Mouse (Mus musculus): Measurements from ENCODE around the gene Vmn2r59. TPM values are rescaled to one million over a fixed set of nuclear protein-coding genes. Genes with fewer than 3 reads are reported as not detected.
"Not testable (repeated sequence)": the region's sequence is repeated elsewhere in the genome, so short reads cannot be mapped to it uniquely, and the experiment has no call there.

Vmn2r59 gene
- not detected for total RNA-seq (2021)
- long read RNA-seq: 0 reads

GRCm38 (mm10) chr7:42058923-42059322 is at the start of gene Vmn2r59:
TSS of gene Vmn2r59 (minus strand) at chr7:42059023.
- no peak for DNase-seq (ENCODE audit: low spot score in 2 of 2)

DNA sequence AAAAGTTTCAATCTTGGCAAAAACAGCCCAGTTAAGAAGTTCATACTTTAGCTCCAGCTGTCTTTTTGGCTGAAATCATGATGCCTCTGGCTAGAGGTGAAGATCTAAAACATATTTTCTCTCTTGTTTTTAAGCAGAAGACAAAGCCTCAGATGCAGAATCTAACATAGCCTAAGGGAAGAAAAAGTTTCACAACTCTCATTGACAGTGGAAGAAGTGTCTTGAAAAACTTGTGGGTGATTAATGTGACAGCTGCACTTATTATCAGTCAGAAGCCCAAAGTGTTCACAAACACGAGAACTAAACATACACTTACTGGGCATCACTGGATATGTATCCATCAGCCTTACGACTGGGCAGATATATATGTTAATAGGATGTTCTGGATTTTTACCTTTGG is 48.6 kb upstream of the Vmn2r59 start, which contains the start of gene Vmn2r60:
Gene Vmn2r60, plus strand, starts transcription at position 301 of the 400 bp plus-strand sequence.
- no peak for DNase-seq (ENCODE audit: low spot score in 2 of 2)

GRCm38 (mm10) chr7:42107061-42107460 is 48.2 kb upstream of the Vmn2r59 start:
- not testable (repeated sequence) for DNase-seq (ENCODE audit: low spot score in 2 of 2)

Other genes starting within 250 kb of the Vmn2r59 start
- gene Vmn2r58, start 186.3 kb downstream of the Vmn2r59 start, total RNA-seq (2021): not detected
- gene Vmn2r60, start 48.7 kb upstream of the Vmn2r59 start, total RNA-seq (2021): under 1 TPM; 0.07 TPM
- not detected for gene Vmn2r61, start 201.0 kb upstream of the Vmn2r59 start, total RNA-seq (2021)